Mouse (Mus musculus) brown adipose tissue, adult 24 weeks (tissue): ENCODE data around the gene Atpif1. TPM values are rescaled to one million over a fixed set of nuclear protein-coding genes. Genes with fewer than 3 reads are reported as not detected.

Experiments used
- H3K27ac ChIP-seq: fragments of 200-500 bp; replicated peaks from 2 replicates; pipeline ENCODE4 v1.5.1; 2012; ENCODE audit warnings: low read depth, mild to moderate bottlenecking, low read length
- H3K4me1 ChIP-seq: fragments of 200-500 bp; 2 replicates; pipeline ENCODE4 v1.6.1; 2012; ENCODE audit warnings: low read length, mixed read lengths; ENCODE audit not compliant: control insufficient read depth, insufficient read depth, insufficient read length
- H3K4me3 ChIP-seq: fragments of 200-500 bp; 2 replicates; pipeline ENCODE4 v1.5.1; 2012; ENCODE audit warnings: low read depth, mild to moderate bottlenecking, low read length, moderate library complexity; ENCODE audit not compliant: insufficient read depth
- polyA plus RNA-seq: library from polyadenylated mRNA; stranded (reverse); fragments of >200 nt; gene quantifications from 2 replicates; pipeline ENCODE4 v1.2.4, GENCODE M21; 2012; ENCODE audit not compliant: missing spikeins, insufficient read depth, insufficient read length

Gene Atpif1
- polyA plus RNA-seq, 1 experiment, result 57.3 TPM

DNA sequence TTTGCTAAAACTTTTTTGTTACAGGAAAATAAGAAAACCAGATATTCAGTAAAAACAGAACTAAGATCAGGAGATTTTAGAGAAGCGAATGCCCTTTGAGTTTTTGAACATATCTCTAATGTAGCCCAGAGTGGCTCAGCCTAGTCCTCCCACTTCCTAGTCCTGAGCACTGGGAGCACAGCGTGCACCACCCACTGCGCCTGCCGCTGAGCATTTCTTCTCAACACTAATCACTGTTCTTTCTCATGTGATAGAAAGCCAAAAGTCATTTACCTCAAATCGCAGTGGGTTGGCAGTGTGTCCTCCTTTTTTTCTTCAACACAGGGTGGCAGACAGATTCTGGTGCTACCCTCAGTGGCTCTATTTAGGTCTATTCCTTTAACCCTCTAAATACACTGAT lies 6.0 kb upstream of the Atpif1 start:
- peaks cover 3% of the 10 kb centered on the region; the same call in 1 of the 2 replicates for H3K4me1 ChIP-seq
- H3K27ac ChIP-seq, result no peak overlapping the region
- no peak overlapping the region for H3K4me3 ChIP-seq

DNA sequence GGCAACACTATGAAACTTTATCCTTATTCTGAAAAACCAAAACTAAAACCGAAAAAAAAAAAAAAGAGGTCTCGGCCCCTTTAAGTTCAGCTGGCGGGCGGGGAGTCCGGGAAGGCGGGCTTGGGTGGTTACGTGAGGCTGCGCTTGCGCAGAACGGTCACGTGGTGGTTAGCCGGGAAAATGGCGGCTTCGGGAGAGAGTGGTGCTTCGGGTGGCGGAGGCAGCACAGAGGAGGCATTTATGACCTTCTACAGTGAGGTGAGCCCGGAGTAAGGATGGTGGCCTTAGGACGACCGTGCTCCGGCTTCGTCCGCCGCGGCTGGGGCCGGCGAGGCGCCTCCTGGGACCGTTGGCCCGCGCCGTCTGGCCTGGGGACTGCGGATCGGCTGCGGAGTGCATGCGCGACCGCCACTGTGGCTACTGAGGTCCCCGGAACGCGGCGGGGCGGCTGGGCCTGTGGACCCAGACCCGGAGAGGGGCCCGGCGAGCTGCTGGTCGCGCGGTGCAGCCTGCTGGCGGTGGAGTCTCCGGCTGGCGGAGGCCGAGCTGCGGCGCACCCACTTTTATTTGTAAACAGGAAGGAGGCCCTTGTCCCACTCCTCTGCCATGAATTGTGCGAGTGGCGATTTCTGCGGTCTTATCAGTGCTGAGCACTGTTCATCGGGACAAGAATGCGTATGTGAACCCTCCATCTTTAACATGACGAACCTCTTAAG lies 2.1 kb upstream of the Atpif1 start, which contains the start of gene Dnajc8:
Dnajc8 (plus strand) TSS at position 145 of the 716 bp plus-strand sequence.
- H3K4me3 ChIP-seq, result peak within 1 kb of the TSS; percentile 75
- peak within 1 kb of the TSS; percentile 4; the same call in 1 of the 2 replicates for H3K27ac ChIP-seq
- H3K4me1 ChIP-seq, result peaks cover 3% of the 10 kb centered on the region; the same call in 1 of the 2 replicates

DNA sequence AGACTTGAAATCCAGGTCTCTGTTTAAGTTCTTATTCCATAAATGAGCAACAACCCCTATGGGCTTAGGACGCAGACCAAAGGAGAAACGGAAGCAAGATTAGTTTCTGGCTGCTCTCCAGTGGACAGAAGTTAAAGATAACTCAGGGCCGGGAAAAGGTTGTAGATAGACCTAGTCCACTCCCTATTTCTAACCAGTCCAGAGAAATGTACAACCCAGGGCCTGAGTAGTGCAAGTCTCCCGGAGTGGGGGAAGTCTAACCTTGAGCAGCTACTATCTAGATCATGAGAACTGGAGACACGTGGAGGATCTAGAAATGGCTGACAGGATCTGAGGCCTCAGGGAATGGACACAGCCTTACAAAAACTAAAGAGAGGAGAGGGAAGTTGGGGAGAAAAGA lies 963 bp downstream of the Atpif1 start:
- no peak overlapping the region for H3K27ac ChIP-seq
- H3K4me3 ChIP-seq, result peak overlapping the region; percentile 86
- peaks cover 3% of the 10 kb centered on the region; the same call in 1 of the 2 replicates for H3K4me1 ChIP-seq

DNA sequence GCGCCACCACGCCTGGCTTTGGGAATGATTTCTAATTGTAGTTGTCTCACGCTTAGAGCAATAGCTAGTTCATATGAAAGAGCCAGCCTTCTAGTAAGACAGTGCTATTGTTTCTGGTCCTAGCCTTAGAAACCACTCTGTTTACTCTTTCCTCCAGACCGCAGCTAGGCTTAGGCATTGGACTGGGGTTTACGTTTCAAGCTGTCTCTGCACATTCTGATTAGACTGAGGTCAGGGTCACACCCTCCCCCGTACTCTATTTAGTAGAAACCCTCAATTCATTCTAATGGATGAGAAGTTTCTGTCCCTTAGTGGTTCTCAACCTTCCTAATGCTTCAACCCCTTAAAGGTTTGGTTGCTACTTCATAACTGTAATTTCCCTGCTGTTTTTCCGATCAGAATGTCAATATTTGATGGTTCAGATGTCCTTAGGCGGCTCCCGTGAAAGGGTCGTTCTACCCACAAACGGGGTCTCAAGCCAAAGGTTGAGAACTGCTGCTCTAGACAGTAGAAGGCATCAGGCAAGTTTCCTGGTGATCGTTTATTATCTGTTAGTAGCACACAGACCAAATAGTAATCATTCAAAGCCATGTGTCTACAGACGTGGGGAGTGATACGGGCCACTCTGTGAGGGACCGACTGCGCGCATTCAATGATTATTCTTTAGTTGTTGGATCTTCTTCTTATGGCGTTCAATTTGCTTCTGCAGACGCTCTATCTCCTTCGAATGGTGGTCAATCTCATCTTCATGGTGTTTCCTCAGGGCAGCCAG lies 3.2 kb downstream of the Atpif1 start:
- H3K4me1 ChIP-seq, result no peaks in the 10 kb centered on the region
- no peak overlapping the region for H3K4me3 ChIP-seq
- H3K27ac ChIP-seq, result no peak overlapping the region

DNA sequence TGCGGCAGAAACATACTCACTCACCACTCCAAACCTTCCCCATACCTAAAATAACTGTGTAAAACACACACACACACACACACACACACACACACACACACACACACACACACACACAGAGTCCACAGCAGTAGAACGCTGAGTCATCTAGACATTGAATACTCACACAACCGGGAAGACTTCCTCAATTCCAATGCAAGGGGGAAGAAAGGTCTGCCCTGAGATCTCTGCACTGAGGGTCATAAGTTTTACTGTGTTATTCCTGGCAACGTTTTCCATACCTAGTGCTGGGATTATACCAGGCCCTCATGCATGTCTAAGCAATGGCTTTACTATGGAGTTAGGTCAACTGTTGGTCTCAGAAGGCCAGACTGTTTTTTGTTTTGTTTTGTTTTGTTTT lies 4.1 kb downstream of the Atpif1 start:
- Histone ChIP-seq H3K27ac (no peak overlapping the region), H3K4me3 (no peak overlapping the region), H3K4me1 (no peaks in the 10 kb centered on the region)

DNA sequence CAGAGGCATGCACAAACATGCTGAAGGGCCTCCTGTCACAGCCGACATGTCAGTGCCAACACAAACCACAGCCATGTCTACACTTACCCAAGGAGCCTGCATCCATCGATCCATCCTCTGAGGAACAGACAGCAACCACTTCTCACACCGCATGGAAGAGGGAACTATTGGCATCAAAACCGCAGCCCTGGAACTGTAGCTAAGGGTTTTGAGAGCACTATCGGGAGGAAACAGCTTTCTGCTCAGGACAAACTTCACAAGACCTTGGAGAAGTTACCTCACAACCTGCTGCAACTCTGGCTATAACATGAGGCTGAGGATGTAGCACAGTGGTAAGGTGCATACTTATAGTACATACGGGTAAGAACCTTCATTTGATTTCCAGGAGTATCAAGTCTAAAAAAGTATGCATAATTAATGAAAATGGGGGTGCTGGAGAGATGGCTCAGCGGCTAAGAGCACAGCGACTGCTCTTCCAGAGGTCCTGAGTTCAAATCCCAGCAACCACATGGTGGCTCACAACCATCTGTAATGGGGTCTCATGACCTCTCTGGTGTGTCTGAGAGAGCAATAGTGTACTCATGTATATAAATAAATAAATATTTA lies 5.4 kb downstream of the Atpif1 start:
- Histone ChIP-seq H3K4me1 (no peaks in the 10 kb centered on the region), H3K27ac (no peak overlapping the region), H3K4me3 (no peak overlapping the region)

DNA sequence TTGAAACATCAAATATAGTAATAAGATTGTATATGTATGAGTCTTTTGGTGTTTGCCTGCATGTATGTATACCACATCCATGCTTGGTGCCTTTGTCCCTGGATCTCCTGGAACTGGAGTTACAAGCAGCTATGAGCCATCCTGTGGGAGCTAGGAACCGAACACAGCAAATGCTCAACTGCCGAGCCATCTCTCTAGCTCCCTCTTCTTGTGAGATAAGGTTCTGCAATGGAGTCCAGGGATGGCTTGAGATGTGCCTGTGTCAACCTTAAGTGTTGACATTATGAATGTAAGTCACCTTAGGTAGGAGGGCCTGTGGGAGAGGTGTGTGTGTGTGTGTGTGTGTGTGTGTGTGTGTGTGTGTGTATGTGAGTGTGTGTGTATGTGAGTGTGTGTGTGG lies 6.8 kb downstream of the Atpif1 start:
- no peak overlapping the region for H3K4me3 ChIP-seq
- no peaks in the 10 kb centered on the region for H3K4me1 ChIP-seq
- H3K27ac ChIP-seq, result no peak overlapping the region

DNA sequence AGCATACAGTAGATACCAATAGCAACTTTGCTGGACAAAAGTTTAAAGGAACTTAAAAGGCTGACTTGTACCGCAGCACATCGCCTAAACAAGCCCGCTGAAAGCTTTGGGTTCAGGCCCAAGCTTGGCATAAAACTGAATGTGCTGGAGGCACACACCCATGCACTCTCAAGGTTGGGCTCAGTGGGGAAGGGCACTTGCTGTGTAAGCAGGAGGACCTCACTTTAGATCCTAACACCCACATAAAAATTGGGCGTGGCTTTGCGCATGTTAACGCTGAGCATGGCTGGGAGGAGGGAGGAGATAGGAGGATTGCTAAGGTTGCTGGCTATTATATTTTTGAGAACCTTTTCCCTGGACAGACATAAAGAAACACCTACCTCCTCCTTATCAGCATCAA lies 8.7 kb downstream of the Atpif1 start:
- H3K27ac ChIP-seq, result no peak overlapping the region

DNA sequence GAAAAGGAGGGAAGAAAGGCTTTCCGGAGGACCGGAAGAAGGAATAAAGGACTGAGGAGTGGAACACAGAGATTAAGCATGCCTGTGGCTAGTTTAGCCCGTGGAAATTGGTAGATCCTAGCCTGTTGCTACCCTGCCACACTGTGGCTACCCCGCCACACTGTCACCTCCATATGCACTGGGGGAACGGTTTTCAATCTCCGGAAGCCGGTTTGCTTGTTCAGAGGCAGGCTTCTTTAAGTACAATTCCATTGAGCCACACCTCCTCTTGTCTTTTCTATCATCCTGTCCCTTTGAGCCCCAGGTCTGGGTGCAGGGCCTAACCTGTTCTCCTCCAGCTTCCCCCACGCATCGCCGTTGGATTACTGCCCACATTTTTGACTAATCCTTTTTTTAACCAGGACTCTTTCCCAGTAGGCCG lies 9.1 kb downstream of the Atpif1 start:
- no peaks in the 10 kb centered on the region for H3K4me1 ChIP-seq
- H3K4me3 ChIP-seq, result no peak overlapping the region
- H3K27ac ChIP-seq, result no peak overlapping the region

More for the DNA sequence above, 8.7 kb downstream of the Atpif1 start:
- Histone ChIP-seq H3K4me3 (no peak overlapping the region), H3K4me1 (no peaks in the 10 kb centered on the region)

DNA sequence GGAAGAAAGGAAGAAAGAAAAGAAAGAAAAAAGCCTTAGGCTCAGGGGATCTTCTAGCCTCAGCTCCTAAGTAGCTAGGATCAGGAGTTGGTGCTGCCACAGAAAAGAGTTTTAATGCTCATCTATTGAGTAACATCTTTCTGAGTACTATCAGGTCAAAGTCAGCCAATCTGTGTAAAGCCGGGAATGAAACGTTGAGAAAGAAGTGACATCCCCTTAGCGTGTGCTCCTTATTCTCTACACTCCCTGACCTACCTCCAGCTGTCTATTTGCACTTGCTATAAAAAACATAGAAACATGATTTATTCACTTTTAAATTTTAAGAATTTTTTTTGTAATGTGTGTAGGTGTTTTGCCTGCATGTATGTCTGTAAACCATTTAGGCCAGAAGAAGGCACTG lies 14.3 kb downstream of the Atpif1 start:
- no peaks in the 10 kb centered on the region; the same call in 1 of the 2 replicates for H3K4me1 ChIP-seq
- H3K4me3 ChIP-seq, result no peak overlapping the region
- H3K27ac ChIP-seq, result no peak overlapping the region

DNA sequence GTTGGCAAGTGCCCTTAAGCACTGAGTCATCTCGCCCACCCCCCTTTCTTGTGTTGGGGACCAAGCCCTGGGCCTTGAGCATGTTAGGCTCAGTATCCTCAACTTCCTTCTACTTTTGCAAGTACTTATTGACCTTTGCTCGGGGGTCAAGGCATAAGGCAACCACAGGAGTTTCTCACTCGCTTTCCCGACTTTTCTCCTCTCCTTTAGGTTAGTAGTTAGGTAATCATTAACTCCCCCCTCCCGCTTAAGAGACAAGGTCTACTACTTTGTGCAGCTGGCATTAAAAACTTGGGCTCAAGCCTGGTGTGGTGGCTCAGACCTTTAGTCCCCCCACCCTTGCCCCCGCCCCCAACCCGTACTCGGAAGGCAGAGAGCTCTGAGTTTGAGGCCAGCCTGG lies 15.4 kb downstream of the Atpif1 start:
- H3K27ac ChIP-seq, result no peak overlapping the region
- H3K4me1 ChIP-seq, result no peaks in the 10 kb centered on the region; the same call in 1 of the 2 replicates
- H3K4me3 ChIP-seq, result no peak overlapping the region

DNA sequence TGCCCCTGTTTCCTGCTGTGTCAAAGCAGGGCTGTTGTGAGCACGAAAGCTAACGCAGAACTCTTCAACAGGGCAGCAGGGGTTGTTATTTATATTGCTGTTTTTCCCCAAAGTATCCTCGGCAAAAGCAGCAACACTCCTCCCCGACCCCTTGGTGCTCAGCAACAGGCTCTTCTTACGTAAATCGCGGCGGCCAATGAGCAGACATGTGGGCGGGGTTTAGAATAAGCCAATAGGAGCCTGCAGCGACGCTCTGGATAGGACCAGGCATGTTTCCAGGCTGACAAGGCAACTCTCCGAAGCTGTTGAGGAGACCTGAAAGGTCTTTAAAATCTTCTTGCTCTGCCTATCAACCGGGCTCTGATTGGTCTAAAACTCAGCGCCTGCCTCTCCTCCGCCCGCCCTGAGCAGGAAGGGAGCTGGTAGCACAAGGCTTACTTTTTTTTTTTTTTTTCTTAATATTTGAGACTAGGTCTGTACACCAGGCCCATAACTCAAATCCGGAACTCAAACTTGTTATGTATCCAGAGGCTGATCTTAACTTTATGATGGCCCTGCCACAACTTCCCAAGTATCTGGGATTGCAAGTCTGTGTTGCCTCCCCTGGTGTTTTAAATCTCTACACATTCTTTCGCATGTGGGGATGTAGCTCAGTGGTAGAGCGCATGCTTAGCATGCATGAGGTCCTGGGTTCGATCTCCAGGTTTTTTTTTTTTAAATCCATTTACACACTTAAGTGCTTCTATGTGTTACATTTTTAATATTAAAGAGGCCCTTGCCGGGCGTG lies 17.9 kb downstream of the Atpif1 start:
- Histone ChIP-seq H3K4me1 (no peaks in the 10 kb centered on the region; the same call in 1 of the 2 replicates), H3K27ac (peak overlapping the region; percentile 91), H3K4me3 (peak overlapping the region; percentile 54)

DNA sequence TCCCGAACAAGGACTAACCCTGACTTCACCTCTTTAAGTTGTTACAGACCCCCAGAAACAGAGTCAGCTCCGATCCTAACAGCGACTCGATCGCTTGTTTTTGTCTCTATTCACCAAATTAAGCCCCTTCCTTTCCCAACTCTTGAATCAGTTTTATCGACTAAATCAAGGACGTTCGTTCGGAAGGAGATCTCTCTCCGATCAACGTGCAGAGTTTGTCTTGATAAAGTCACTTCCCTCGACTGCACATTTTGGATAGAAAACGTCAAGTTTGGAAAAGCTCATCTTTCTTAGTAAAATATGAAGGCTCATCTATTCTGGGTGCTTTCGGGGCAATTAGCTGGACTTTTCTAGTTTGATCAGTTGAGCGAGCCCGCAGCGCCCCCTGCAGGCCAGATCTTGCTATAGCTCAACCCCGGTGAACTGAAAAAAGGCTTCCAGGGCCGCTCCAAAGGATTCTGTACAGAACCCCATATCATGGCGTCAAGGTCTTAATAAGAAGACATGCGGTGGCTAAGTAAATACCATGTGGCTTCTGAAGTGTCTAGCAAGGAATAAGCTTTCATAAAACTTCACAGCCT lies 18.8 kb downstream of the Atpif1 start:
- Histone ChIP-seq H3K4me3 (peak overlapping the region; percentile 54), H3K27ac (peak overlapping the region; percentile 91), H3K4me1 (no peaks in the 10 kb centered on the region; the same call in 1 of the 2 replicates)
